In the genomic region with DNA sequence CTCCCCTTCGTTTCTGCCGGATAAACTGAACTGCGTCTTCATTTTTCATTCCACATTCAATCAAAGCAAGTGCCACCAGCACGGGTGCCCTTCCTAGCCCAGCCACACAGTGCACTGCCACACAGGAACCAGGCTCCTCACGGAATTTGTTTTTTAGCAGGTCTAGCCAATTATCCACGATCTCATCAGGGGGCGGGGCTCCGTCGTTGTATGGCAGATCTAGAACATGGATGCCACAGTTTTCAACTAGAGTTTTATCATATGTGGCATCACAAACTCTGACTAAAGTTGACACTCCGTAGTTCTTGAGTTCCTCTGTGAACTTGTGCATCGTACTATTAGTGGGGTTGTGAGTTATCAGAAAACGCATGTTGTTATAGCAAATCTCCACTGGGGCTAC, we compare ENCODE assay signal across 24 mouse cellular contexts.
DNase-seq lines count a peak whose midpoint lies in the region; ATAC-seq and TF ChIP-seq lines count a peak whose summit lies in the region.
"Had no signal": no experiment of that assay in that cellular context is flagged by ENCODE, and none has a peak within 500 bp of the region (broad histone marks: within the 10 kb centered on the region; RNA-seq: fewer than 3 reads in every experiment).

No protein-coding gene starts in this region.

- no peaks in the 10 kb centered on the region for H3K27me3 ChIP-seq in midbrain, embryonic 11.5 days (ENCODE audit: control insufficient read depth, insufficient read depth, low read length)
- H3K27me3 ChIP-seq in midbrain, embryonic 14.5 days (ENCODE audit: control insufficient read depth, insufficient read depth, low read length) = no peaks in the 10 kb centered on the region
- H3K27me3 ChIP-seq in testis, adult 2 months (ENCODE audit: control insufficient read depth, insufficient read depth, low read length) = no peaks in the 10 kb centered on the region
- H3K27me3 ChIP-seq: CH12.LX, Patski had no signal

- no peaks in the 10 kb centered on the region for H3K9me3 ChIP-seq in midbrain, embryonic 11.5 days (ENCODE audit: control insufficient read depth, low read length)
- H3K9me3 ChIP-seq in midbrain, embryonic 14.5 days (ENCODE audit: control insufficient read depth, low read length) = no peaks in the 10 kb centered on the region
- H3K9me3 ChIP-seq: G1E had no signal

- no peak overlapping the region for H3K4me3 ChIP-seq in midbrain, embryonic 11.5 days (ENCODE audit: low read depth, low read length)
- H3K4me3 ChIP-seq in midbrain, embryonic 14.5 days (replicated peaks; ENCODE audit: low read depth, low read length) = no peak overlapping the region
- peak overlapping the region; percentile 71 for H3K4me3 ChIP-seq in testis, adult 2 months (ENCODE audit: control insufficient read depth, low read depth, low read length)

- 81% methylated on average over 12 of the region's 12 CpGs for WGBS in midbrain, embryonic 11.5 days
- 71% methylated on average over 12 of the region's 12 CpGs for WGBS in midbrain, embryonic 14.5 days

- peak; percentile 61 for DNase-seq in midbrain, embryonic 11.5 days (ENCODE audit: low spot score, missing footprints)
- DNase-seq in midbrain, embryonic 14.5 days = no peak
- no peak for DNase-seq in testis, postnatal 10 days (ENCODE audit: low spot score)
- peak; percentile 60 for DNase-seq in R1 (ENCODE audit: low read depth, low spot score)
- DNase-seq in ZHBTc4 (ENCODE audit: low read depth, low spot score) = peak; percentile 7
- no peak for DNase-seq in ovary, postnatal 14 days (ENCODE audit: low spot score)
- no peak for DNase-seq in gastrocnemius, adult 8-10 months (ENCODE audit: low spot score in 2 of 2)
- DNase-seq: adrenal gland, adult 2 months; adrenal gland, adult 8-10 months; adrenal gland, postnatal 10 days; adrenal gland, postnatal 14 days; adrenal gland, postnatal 25 days; adrenal gland, postnatal 36 days; B cell, adult 2 months; cerebellum, adult 11 months; cerebellum, adult 11-12 months; cerebellum, adult 18-20 months; cerebellum, adult 2 months had no signal

- no peak overlapping the region for H3K4me2 ChIP-seq in midbrain, embryonic 11.5 days
- H3K4me2 ChIP-seq in midbrain, embryonic 14.5 days (ENCODE audit: low read length) = no peak overlapping the region

- no peak for TF ChIP-seq POLR2A in testis, adult 2 months (IDR thresholded peaks at IDR 0.05; ENCODE audit: control insufficient read depth, low read depth, low read length)

- TF ChIP-seq CTCF in testis, adult 2 months (IDR thresholded peaks at IDR 0.05; ENCODE audit: control insufficient read depth, insufficient read depth, insufficient replicate concordance, low read depth, low read length) = no peak

- no peak overlapping the region for H3K9ac ChIP-seq in midbrain, embryonic 11.5 days (ENCODE audit: low read length)
- H3K9ac ChIP-seq in midbrain, embryonic 14.5 days (replicated peaks; ENCODE audit: low read length) = no peak overlapping the region

- ATAC-seq in midbrain, embryonic 11.5 days (ENCODE audit: low FRiP score) = no peak
- no peak for ATAC-seq in midbrain, embryonic 14.5 days (ENCODE audit: low FRiP score, low TSS enrichment)
- ATAC-seq: activated CD4-positive, CD25-positive, alpha-beta regulatory T cell, adult 4 months; CD4-positive, CD25-positive, alpha-beta regulatory T cell, adult 4 months; Patski had no signal

- no peaks in the 10 kb centered on the region for H3K4me1 ChIP-seq in midbrain, embryonic 11.5 days (ENCODE audit: control insufficient read depth, insufficient read depth, low read length)
- no peaks in the 10 kb centered on the region for H3K4me1 ChIP-seq in midbrain, embryonic 14.5 days (ENCODE audit: control insufficient read depth, insufficient read depth, low read length)
- no peaks in the 10 kb centered on the region for H3K4me1 ChIP-seq in testis, adult 2 months (ENCODE audit: control insufficient read depth, insufficient read depth, low read length)

- H3K36me3 ChIP-seq in midbrain, embryonic 11.5 days (ENCODE audit: control insufficient read depth, insufficient read depth, low read length) = no peaks in the 10 kb centered on the region
- H3K36me3 ChIP-seq in midbrain, embryonic 14.5 days (ENCODE audit: control insufficient read depth, insufficient read depth, low read length) = no peaks in the 10 kb centered on the region
- H3K36me3 ChIP-seq in testis, adult 2 months (ENCODE audit: control insufficient read depth, insufficient read depth, low read length) = no peaks in the 10 kb centered on the region
- H3K36me3 ChIP-seq: G1E had no signal

- no peak overlapping the region for H3K27ac ChIP-seq in midbrain, embryonic 11.5 days (ENCODE audit: low read depth, low read length)
- no peak overlapping the region for H3K27ac ChIP-seq in midbrain, embryonic 14.5 days (replicated peaks; ENCODE audit: low read depth, low read length)
- no peak overlapping the region for H3K27ac ChIP-seq in testis, adult 2 months (ENCODE audit: control insufficient read depth, insufficient read depth, low read depth, low read length)

Comparison
In these comparisons a context has a peak if more than half of its experiments do, and no peak if none do; other contexts are left out.
1. DNase-seq: peak in midbrain, embryonic 11.5 days (single experiment), R1 (single experiment) and ZHBTc4 (single experiment); none in midbrain, embryonic 14.5 days (single experiment), testis, postnatal 10 days (single experiment), ovary, postnatal 14 days (single experiment) and gastrocnemius, adult 8-10 months (0 of 2).